Mouse (Mus musculus) spleen, adult 2 months (tissue): ENCODE data around the gene Tprkb.

ENCODE experiments used
- CTCF ChIP-seq: fragments of 200-500 bp; IDR thresholded peaks from 2 replicates; pipeline ENCODE4 v1.5.1; 2011; ENCODE audit warnings: mild to moderate bottlenecking, inconsistent platforms; ENCODE audit not compliant: insufficient read depth, insufficient read length, insufficient replicate concordance; ENCODE audit errors: extremely low read depth
- POLR2A ChIP-seq: fragments of 200-500 bp; IDR thresholded peaks from 2 replicates; pipeline ENCODE4 v1.6.1; 2011; ENCODE audit warnings: low read depth, low read length, inconsistent platforms

DNA sequence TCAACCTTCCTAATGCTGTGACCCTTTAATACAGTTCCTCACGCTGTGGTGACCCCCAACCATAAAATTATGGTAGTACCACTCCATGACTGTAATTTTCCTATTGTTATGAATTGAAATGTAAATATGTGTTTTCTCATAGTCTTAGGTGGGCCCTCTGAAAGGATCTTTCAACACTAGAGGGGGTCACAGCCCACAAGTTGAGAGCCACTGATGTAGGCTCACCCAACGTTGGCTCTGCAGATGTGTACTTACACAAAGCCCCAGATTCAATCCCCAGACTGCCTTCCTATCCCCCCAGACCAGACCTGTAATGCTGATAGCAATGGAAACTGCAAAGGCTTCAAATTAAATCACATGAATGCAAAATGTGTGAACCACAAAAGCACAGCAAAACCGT, 24.0 kb downstream of the Tprkb start:
- TF ChIP-seq POLR2A (no peak), CTCF (peak; percentile 11; the same call in 1 of the 2 replicates)
